Mouse (Mus musculus) thymus, adult 2 months (tissue): ENCODE measurements at regions not wholly inside any gene's neighbourhood (a gene's known extent, or its start where the extent isn't known, plus 50 kb on each side); places are given as distances from the start of the nearest gene placed in this dataset.

ENCODE experiments used
- CTCF ChIP-seq: fragments of 200-500 bp; IDR thresholded peaks from 2 replicates; pipeline ENCODE4 v1.5.1; 2012; ENCODE audit warnings: mild to moderate bottlenecking, control low read depth, low read length, moderate library complexity, borderline replicate concordance; ENCODE audit not compliant: control insufficient read depth, poor library complexity, insufficient read depth; ENCODE audit errors: extremely low read depth
- POLR2A ChIP-seq: fragments of 200-500 bp; IDR thresholded peaks from 2 replicates; pipeline ENCODE4 v1.6.1; 2012; ENCODE audit warnings: mild to moderate bottlenecking, low read length, control low read depth, moderate library complexity; ENCODE audit not compliant: control insufficient read depth, poor library complexity, insufficient read depth; ENCODE audit errors: extremely low read depth

DNA sequence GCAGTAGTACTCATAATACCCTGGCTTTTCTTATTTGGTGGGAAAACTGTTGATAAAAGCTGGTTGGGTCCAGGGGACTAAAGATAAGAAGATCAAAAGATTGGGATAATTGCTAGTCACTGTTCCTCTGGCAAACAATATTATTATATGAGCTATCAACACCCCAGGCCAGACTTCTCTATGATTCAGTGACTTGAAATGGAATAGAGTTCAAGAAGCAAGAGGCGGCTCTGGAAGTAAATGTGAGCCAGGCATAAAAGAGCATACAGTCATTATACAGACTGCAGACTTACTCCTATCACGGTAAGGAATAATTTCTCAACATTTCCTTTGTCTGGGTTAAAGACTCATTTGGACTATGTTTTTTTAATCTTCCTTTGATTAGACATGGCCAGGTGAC lies 278.5 kb upstream of the Acvr2a start:
- TF ChIP-seq POLR2A (no peak), CTCF (no peak)
